Mouse (Mus musculus): Measurements from ENCODE around the gene Cisd2. TPM values are rescaled to one million over a fixed set of nuclear protein-coding genes. Genes with fewer than 3 reads are reported as not detected.
A peak's percentile ranks its signal among the peaks of the same experiment; 100 is the strongest.

Cisd2 gene
- 43.7 and 47.3 TPM in 2 replicates for polyA plus RNA-seq (2012; rRNA removed)

- no peak for DNase-seq (ENCODE audit: extremely low spot score in 1 of 2, low spot score in 1 of 2)
Observed at GRCm38 (mm10) chr3:135423608-135424212, at the start of gene Cisd2. Gene Cisd2, minus strand, starts transcription at chr3:135423925.

DNA sequence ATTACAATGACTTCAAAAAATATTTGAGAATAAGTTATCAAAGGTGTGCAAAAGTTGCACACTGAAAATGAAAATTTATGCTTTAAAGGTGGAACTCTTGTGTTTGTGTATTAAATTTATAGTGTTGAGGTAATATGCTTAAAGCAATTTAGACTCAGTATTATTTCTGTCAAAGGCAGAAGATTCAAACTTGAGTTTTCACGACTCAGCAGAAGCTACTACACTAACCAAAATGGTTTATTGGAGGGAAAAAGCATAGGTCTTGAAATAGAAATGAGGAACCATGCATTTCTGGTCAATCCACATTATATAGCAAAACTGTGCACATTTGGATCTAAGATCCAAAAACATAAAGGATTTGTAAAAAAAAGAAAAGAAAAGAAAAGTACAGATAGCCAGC, 47.1 kb upstream of the Cisd2 start:
- DNase-seq (ENCODE audit: extremely low spot score in 1 of 2, low spot score in 1 of 2) = no peak

GRCm38 (mm10) chr3:135469974-135470373, 46.2 kb upstream of the Cisd2 start:
- peak; percentile 31 to 81 for DNase-seq (ENCODE audit: extremely low spot score in 1 of 2, low spot score in 1 of 2)

DNA sequence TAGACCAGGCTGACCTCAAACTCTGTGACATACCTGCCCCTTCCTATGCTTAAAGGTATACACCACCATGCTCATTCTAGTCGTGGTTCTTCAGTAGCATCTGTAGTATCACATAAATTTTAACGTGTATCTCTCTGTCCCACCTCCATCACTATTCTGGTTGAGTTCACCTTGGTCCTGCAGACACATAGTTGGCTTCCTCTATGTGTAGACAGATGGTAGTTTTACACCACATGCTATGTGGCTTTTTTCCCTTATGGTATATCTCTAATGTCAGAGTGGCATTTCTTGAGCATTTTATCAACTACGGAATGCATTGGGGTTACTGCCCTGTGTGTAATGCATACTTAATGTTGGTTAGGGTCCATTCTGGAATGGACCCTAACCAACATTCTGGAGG, 45.4 kb upstream of the Cisd2 start:
- no peak for DNase-seq (ENCODE audit: extremely low spot score in 1 of 2, low spot score in 1 of 2)

- DNase-seq (ENCODE audit: extremely low spot score in 1 of 2, low spot score in 1 of 2) = no peak
Observed at GRCm38 (mm10) chr3:135468402-135468801, 44.7 kb upstream of the Cisd2 start.

GRCm38 (mm10) chr3:135458981-135459380, 35.3 kb upstream of the Cisd2 start:
- no peak for DNase-seq (ENCODE audit: extremely low spot score in 1 of 2, low spot score in 1 of 2)

- DNase-seq (ENCODE audit: extremely low spot score in 1 of 2, low spot score in 1 of 2) = no peak
Observed at GRCm38 (mm10) chr3:135444930-135445329, 21.2 kb upstream of the Cisd2 start.

DNA sequence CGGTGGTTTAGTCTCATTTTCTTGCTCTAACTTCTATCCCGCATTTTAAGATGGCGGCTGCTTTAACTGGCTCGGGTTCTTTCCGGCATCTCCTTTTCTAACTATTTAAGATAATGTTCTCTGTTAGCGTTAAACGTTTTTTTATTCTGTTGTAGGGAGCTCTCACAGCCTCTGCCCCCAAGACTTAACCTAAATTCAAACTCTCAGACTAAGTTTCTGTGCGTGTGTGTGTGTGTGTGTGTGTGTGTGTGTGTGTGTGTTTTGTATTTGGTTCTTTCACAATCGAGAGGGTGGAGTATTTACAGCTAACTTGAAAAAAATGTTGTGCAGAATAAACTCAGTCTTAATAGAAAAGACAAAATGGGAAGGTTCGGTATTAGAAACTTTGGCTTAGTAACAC, 16.9 kb upstream of the Cisd2 start:
- DNase-seq (ENCODE audit: extremely low spot score in 1 of 2, low spot score in 1 of 2) = no peak

- peak; percentile 14 to 27 for DNase-seq (ENCODE audit: extremely low spot score in 1 of 2, low spot score in 1 of 2)
Observed at GRCm38 (mm10) chr3:135440221-135440620, 16.5 kb upstream of the Cisd2 start.

DNA sequence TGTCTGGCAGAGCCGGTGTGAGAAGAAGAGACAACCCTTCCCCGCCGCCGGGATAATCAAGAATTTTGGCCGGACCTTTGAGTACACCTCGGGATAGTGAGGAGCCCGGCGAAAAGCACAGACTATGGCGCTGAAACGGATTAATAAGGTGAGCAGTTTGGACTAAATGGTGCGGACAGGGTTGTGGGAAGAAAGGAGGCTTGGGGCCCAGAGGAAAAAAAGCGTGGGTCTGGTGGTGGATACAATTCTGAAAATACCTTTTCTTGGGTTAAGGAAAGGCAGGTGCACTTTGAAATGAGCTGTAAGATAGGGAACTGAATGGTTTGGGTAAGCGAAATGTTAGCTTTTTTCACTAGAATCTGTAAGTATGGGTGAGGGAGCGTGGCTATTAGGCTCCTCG, 15.9 kb upstream of the Cisd2 start:
- no peak for DNase-seq (ENCODE audit: extremely low spot score in 1 of 2, low spot score in 1 of 2)

GRCm38 (mm10) chr3:135438913-135439531, 15.3 kb upstream of the Cisd2 start:
- peak; percentile 46 to 71 for DNase-seq (ENCODE audit: extremely low spot score in 1 of 2, low spot score in 1 of 2)

- DNase-seq (ENCODE audit: extremely low spot score in 1 of 2, low spot score in 1 of 2) = peak; percentile 87 to 93
Observed at GRCm38 (mm10) chr3:135438531-135438912, 14.8 kb upstream of the Cisd2 start.

DNA sequence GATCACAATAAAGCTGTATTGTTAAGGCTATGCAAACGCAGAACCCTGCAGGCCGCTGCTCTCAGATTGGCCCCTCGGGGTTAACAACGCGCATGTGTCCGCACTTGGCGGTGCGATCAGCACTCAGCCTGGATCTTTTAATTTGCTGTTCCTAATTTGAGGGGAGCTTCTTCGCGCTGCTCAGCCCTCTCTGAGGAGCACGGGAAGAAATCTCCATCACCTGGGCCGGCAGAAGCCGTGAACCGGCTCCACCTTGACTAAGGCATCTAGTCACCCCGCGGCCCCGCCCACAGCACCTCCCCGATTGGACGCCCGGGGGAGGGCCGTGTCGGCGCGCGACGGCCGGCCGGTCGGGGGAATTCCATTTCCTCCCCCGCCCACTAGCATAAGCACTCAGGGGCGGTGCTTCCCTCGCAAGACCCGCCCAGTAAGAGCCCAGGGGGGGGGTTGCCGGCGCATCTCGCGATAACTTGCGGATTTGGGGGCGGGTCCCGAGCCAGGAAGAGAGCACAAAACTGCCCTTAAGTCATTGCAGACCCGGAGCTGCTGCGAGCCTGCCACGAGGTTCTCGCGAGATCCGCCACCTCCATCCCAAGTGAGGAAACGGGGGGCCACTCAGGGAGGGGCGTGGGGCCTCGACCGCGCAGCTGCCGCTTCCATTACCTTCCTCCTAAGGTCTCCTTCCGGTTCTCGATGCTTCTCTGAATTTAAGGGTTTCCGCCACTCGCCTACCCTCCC, 14.2 kb upstream of the Cisd2 start, which contains the start of gene Ube2d3:
Gene Ube2d3 (plus strand): TSS at position 392 of the 738 bp plus-strand sequence.
- DNase-seq (ENCODE audit: extremely low spot score in 1 of 2, low spot score in 1 of 2) = peak; percentile 99

DNA sequence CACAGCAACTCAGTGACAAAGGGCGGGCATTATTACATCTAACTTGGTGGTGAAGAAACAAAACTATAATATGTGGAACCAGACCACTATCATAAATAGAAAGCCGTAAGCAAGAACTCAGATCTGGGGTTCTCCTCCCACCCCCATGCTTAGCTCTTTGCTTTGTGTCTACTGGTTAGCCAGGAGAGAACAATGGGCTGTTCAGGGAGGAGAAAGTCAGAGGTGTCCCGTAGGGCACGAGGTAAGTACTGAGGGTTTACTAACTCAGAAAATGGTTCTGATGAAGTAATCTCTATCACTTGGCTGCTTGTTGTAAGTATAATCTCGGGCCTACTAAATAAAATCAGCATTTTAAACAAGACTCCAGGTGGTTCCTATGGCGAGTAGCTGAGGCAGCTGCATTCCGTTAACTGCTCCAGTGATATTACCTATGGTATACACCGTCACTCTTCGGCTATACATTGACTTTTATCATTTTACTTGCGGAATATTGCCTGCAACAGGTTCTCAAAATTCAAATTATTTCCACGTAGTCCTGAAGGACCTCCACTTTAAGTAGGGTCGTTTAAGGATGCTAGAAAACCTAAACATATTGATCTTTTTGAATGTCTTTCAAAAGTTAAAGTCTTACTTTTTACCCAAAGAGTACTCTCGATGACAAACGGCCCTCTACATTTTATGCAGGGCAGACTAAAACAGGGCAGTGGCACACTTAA, 13.3 kb upstream of the Cisd2 start:
- DNase-seq (ENCODE audit: extremely low spot score in 1 of 2, low spot score in 1 of 2) = no peak

DNA sequence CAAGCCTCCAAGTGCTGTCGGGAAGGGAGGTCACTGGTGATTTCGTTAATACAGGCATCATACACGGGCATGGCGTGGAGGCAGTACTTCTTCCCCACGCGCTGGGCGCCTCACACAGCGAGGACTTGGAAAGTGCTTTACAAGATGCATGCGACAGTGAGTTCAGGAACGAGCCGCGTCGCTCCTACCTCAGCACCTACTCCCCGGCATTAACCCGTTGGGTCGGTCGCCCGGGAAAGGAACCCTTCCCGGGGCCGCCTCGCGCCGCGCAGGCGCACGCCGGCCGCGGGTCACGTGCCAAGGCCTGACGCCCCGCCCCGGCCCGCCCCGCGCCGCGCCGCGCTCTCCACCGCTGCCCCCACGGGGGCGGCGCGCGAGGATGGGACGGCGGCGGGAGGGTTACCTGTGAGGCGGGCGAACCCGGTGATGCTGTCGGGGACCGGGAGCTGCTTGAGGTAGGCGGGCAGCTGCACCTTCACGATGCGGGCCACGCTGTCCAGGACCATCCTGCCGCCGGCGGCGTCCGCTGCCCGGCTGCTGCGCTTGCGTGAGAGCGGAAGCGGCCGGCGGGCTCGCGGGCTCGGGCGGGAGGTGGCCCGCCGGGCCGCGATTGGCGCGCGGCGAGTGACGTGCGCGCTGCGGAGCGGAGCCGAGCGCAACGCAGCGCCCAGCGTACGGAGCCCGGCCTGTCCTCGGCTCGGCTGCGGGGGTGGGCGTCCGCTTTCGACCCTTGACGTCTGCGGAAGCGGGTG, 693 bp downstream of the Cisd2 start:
- peak in 1 of 2 experiments; percentile 79 for DNase-seq (ENCODE audit: extremely low spot score in 1 of 2, low spot score in 1 of 2)

GRCm38 (mm10) chr3:135422232-135422855, 1.4 kb downstream of the Cisd2 start:
- DNase-seq (ENCODE audit: extremely low spot score in 1 of 2, low spot score in 1 of 2) = no peak

GRCm38 (mm10) chr3:135421310-135421594, 2.5 kb downstream of the Cisd2 start:
- DNase-seq (ENCODE audit: extremely low spot score in 1 of 2, low spot score in 1 of 2) = no peak

DNA sequence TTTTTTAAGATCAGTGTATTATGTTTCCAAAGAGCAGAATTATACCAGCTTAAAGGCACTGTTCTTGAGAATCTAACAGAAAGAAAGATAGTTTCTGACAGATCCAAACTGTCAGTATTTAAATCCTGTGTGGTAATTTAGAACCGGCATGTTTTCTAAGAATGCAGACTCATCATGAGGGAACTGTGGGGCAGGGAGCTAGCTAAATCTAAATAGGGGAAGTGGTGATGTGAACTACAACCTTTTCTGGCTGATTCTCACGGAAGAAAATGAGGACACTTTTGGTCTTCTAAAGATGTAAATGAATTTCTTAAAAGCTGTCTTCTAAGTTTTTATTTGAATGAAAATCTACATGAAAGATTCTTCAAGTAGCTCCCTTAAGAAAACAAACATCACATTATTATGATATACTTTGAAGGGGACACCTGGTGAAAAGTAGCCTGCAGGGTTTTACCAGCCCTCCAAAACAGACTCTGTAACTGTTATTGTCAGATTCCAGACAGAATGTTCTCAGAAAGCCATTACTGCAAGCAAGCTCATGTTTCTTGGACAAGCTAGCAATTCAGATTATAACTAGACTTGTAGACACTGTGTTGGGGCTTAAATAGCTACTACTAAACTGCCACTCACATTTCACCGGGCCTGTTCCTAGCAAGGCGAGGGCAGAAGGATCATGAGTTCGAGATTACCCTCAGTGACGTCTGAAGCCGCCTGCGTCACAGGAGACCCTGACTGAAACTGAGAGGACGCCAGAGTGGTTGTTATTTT, 3.0 kb downstream of the Cisd2 start:
- no peak for DNase-seq (ENCODE audit: extremely low spot score in 1 of 2, low spot score in 1 of 2)

DNA sequence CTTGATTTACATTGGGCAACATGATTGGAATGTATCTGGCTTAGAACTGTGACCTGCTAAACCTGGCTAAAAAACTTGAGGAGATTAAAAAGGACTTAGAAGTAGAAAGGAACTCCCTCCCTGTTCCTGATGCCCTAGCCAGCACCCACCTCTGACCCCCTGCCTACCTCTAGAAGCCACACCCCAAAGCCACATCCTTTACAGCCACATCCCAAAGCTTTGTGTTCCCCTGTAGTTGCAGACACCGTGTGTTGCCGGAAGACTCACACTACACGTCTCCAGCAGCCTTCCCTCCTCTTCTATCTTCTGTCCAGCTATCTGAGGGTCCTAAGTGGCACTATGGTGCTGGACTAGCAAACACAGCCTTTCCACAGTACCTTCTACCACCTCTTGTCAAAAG, 5.9 kb downstream of the Cisd2 start:
- no peak for DNase-seq (ENCODE audit: extremely low spot score in 1 of 2, low spot score in 1 of 2)

Data from frontal cortex, adult 2 months (tissue).